Mouse (Mus musculus): ENCODE data around the gene Hoxa13. TPM values are rescaled to one million over a fixed set of nuclear protein-coding genes. Genes with fewer than 3 reads are reported as not detected.

Hoxa13 gene
- total RNA-seq, 2 experiments from 2014 or later, result not detected

- DNase-seq (ENCODE audit: low spot score in 2 of 2), result no peak
- intact Hi-C loops (cut with DNase I), result no loop called here
Observed at GRCm38 (mm10) chr6:52253511-52254500, 6.9 kb downstream of the Hoxa13 start.

GRCm38 (mm10) chr6:52252775-52253376 lies 7.8 kb downstream of the Hoxa13 start:
- no peak for DNase-seq (ENCODE audit: low spot score in 2 of 2)
- intact Hi-C loops (cut with DNase I), result no loop called here

GRCm38 (mm10) chr6:52252016-52252774 lies 8.5 kb downstream of the Hoxa13 start:
- intact Hi-C loops (cut with DNase I), result no loop called here
- DNase-seq (ENCODE audit: low spot score in 2 of 2), result no peak

- no peak for DNase-seq (ENCODE audit: low spot score in 2 of 2)
- intact Hi-C loops (cut with DNase I), result no loop called here
Observed at GRCm38 (mm10) chr6:52251177-52251879, 9.4 kb downstream of the Hoxa13 start.

GRCm38 (mm10) chr6:52249826-52250225 lies 10.9 kb downstream of the Hoxa13 start:
- intact Hi-C loops (cut with DNase I), result no loop called here
- DNase-seq (ENCODE audit: low spot score in 2 of 2), result no peak

- DNase-seq (ENCODE audit: low spot score in 2 of 2), result no peak
- intact Hi-C loops (cut with DNase I), result no loop called here
Observed at GRCm38 (mm10) chr6:52249415-52249738, 11.3 kb downstream of the Hoxa13 start.

- intact Hi-C loops (cut with DNase I), result no loop called here
- DNase-seq (ENCODE audit: low spot score in 2 of 2), result no peak
Observed at GRCm38 (mm10) chr6:52248638-52249414, 11.9 kb downstream of the Hoxa13 start.

- intact Hi-C loops (cut with DNase I), result no loop called here
- DNase-seq (ENCODE audit: low spot score in 2 of 2), result no peak
Observed at GRCm38 (mm10) chr6:52247766-52248637, 12.7 kb downstream of the Hoxa13 start.

- DNase-seq (ENCODE audit: low spot score in 2 of 2), result no peak
- intact Hi-C loops (cut with DNase I), result no loop called here
Observed at GRCm38 (mm10) chr6:52246916-52247315, 13.8 kb downstream of the Hoxa13 start.

GRCm38 (mm10) chr6:52246403-52246803 lies 14.3 kb downstream of the Hoxa13 start:
- intact Hi-C loops (cut with DNase I), result no loop called here
- DNase-seq (ENCODE audit: low spot score in 2 of 2), result no peak

GRCm38 (mm10) chr6:52245757-52246142 lies 14.9 kb downstream of the Hoxa13 start, which contains the start of gene Hoxa11:
Gene Hoxa11 (minus strand): TSS chr6:52245810.
- intact Hi-C loops (cut with DNase I), result no loop called here
- no peak for DNase-seq (ENCODE audit: low spot score in 2 of 2)

GRCm38 (mm10) chr6:52245040-52245756 lies 15.5 kb downstream of the Hoxa13 start:
- intact Hi-C loops (cut with DNase I), result no loop called here
- no peak for DNase-seq (ENCODE audit: low spot score in 2 of 2)

GRCm38 (mm10) chr6:52244471-52245039 lies 16.1 kb downstream of the Hoxa13 start:
- DNase-seq (ENCODE audit: low spot score in 2 of 2), result no peak
- intact Hi-C loops (cut with DNase I), result no loop called here

- intact Hi-C loops (cut with DNase I), result no loop called here
- no peak for DNase-seq (ENCODE audit: low spot score in 2 of 2)
Observed at GRCm38 (mm10) chr6:52243681-52244121, 17.0 kb downstream of the Hoxa13 start.

GRCm38 (mm10) chr6:52242801-52243332 lies 17.8 kb downstream of the Hoxa13 start:
- intact Hi-C loops (cut with DNase I), result no loop called here
- no peak for DNase-seq (ENCODE audit: low spot score in 2 of 2)

GRCm38 (mm10) chr6:52241001-52241621 lies 19.6 kb downstream of the Hoxa13 start:
- intact Hi-C loops (cut with DNase I), result no loop called here
- DNase-seq (ENCODE audit: low spot score in 2 of 2), result no peak

All from left cerebral cortex, postnatal 14 days (tissue).